Mouse (Mus musculus) lung, postnatal 10 days (tissue): ENCODE results near the gene Ndn.
A peak's percentile ranks its signal among the peaks of the same experiment; 100 is the strongest.

ENCODE experiments used
- DNase-seq: peaks from one replicate; pipeline ENCODE4 v3.0.0; 2021

Ndn gene

GRCm38 (mm10) chr7:62346269-62346668 lies at the start of gene Ndn:
Gene Ndn, plus strand, starts transcription at chr7:62346569.
- no peak for DNase-seq

- no peak for DNase-seq
Observed at GRCm38 (mm10) chr7:62302451-62302850, 43.9 kb upstream of the Ndn start.

GRCm38 (mm10) chr7:62306896-62307614 lies 39.3 kb upstream of the Ndn start:
- no peak for DNase-seq

- DNase-seq = no peak
Observed at GRCm38 (mm10) chr7:62316793-62317192, 29.6 kb upstream of the Ndn start.

- no peak for DNase-seq
Observed at GRCm38 (mm10) chr7:62345411-62345810, 958 bp upstream of the Ndn start.

- peak; percentile 87 for DNase-seq
Observed at GRCm38 (mm10) chr7:62348106-62348803, 1.9 kb downstream of the Ndn start.

GRCm38 (mm10) chr7:62348804-62349190 lies 2.4 kb downstream of the Ndn start:
- DNase-seq = no peak

GRCm38 (mm10) chr7:62351266-62351665 lies 4.9 kb downstream of the Ndn start:
- DNase-seq = no peak

GRCm38 (mm10) chr7:62365039-62365636 lies 18.8 kb downstream of the Ndn start:
- no peak for DNase-seq

- no peak for DNase-seq
Observed at GRCm38 (mm10) chr7:62366730-62367129, 20.4 kb downstream of the Ndn start.

- DNase-seq = peak; percentile 30
Observed at GRCm38 (mm10) chr7:62375658-62376057, 29.3 kb downstream of the Ndn start.

GRCm38 (mm10) chr7:62376510-62377304 lies 30.3 kb downstream of the Ndn start, which contains the start of gene Magel2:
Gene Magel2, plus strand, starts transcription at chr7:62377010.
- DNase-seq = no peak

- DNase-seq = no peak
Observed at GRCm38 (mm10) chr7:62377313-62377712, 30.9 kb downstream of the Ndn start.

GRCm38 (mm10) chr7:62378529-62378928 lies 32.2 kb downstream of the Ndn start:
- no peak for DNase-seq

GRCm38 (mm10) chr7:62382391-62382790 lies 36.0 kb downstream of the Ndn start:
- peak; percentile 47 for DNase-seq

GRCm38 (mm10) chr7:62388291-62388690 lies 41.9 kb downstream of the Ndn start:
- DNase-seq = no peak

- no peak for DNase-seq
Observed at GRCm38 (mm10) chr7:62392202-62392601, 45.8 kb downstream of the Ndn start.
